ENCODE assay signal across 20 mouse cellular contexts in genomic region chr6:34664749-34665148, GRCm38 (mm10).
DNase-seq lines count a peak whose midpoint lies in the region; ATAC-seq and TF ChIP-seq lines count a peak whose summit lies in the region.
"Had no signal": no experiment of that assay in that cellular context is flagged by ENCODE, and none has a peak within 500 bp of the region (broad histone marks: within the 10 kb centered on the region; RNA-seq: fewer than 3 reads in every experiment).

No protein-coding gene starts in this region.

- 0 out of 2 replicates have a peak overlapping the region, but pooled peaks have one; percentile 39 for H3K27ac ChIP-seq in limb, embryonic 14.5 days (replicated peaks; ENCODE audit: low read depth, low read length)
- H3K27ac ChIP-seq in limb, embryonic 10.5 days: no peak overlapping the region
- H3K27ac ChIP-seq in lung, embryonic 14.5 days (ENCODE audit: low read depth): no peak overlapping the region
- no peak overlapping the region for H3K27ac ChIP-seq in lung, embryonic 16.5 days (ENCODE audit: low read length)
- H3K27ac ChIP-seq in lung, postnatal 0 days (ENCODE audit: low read length): no peak overlapping the region

- H3K4me2 ChIP-seq in limb, embryonic 14.5 days (replicated peaks; ENCODE audit: low read depth, low read length, severe bottlenecking): no peak overlapping the region
- H3K4me2 ChIP-seq in lung, embryonic 14.5 days: no peak overlapping the region
- no peak overlapping the region for H3K4me2 ChIP-seq in lung, embryonic 16.5 days (ENCODE audit: low read depth, low read length)
- no peak overlapping the region for H3K4me2 ChIP-seq in lung, postnatal 0 days (replicated peaks; ENCODE audit: low read depth, low read length)

- no peaks in the 10 kb centered on the region; the same call in 1 of the 2 replicates for H3K36me3 ChIP-seq in limb, embryonic 14.5 days (ENCODE audit: control insufficient read depth, insufficient read depth, low read length)
- no peaks in the 10 kb centered on the region for H3K36me3 ChIP-seq in limb, embryonic 10.5 days
- no peaks in the 10 kb centered on the region; the same call in 1 of the 2 replicates for H3K36me3 ChIP-seq in lung, embryonic 14.5 days (ENCODE audit: insufficient read depth)
- 0 out of 2 replicates have a peak, but pooled peaks cover 2% of the 10 kb centered on the region for H3K36me3 ChIP-seq in lung, embryonic 16.5 days (ENCODE audit: control insufficient read depth, insufficient read depth, low read length)
- H3K36me3 ChIP-seq in lung, postnatal 0 days (ENCODE audit: insufficient read depth, low read length): no peaks in the 10 kb centered on the region
- H3K36me3 ChIP-seq: G1E had no signal

- TF ChIP-seq CTCF in lung, embryonic 14.5 days (IDR thresholded peaks at IDR 0.05; ENCODE audit: low read depth): no peak
- TF ChIP-seq CTCF in lung, postnatal 0 days (IDR thresholded peaks at IDR 0.05): no peak

- H3K27me3 ChIP-seq in limb, embryonic 14.5 days (ENCODE audit: control insufficient read depth, insufficient read depth, low read length): no peaks in the 10 kb centered on the region
- H3K27me3 ChIP-seq in limb, embryonic 10.5 days (ENCODE audit: low read depth, poor library complexity, severe bottlenecking): no peaks in the 10 kb centered on the region
- no peaks in the 10 kb centered on the region for H3K27me3 ChIP-seq in lung, embryonic 14.5 days (ENCODE audit: insufficient read depth, low read length)
- H3K27me3 ChIP-seq in lung, embryonic 16.5 days (ENCODE audit: control insufficient read depth, insufficient read depth, low read depth, low read length): no peaks in the 10 kb centered on the region
- no peaks in the 10 kb centered on the region for H3K27me3 ChIP-seq in lung, postnatal 0 days (replicated peaks; ENCODE audit: insufficient read depth, low read length)
- H3K27me3 ChIP-seq: CH12.LX, Patski had no signal

- TF ChIP-seq POLR2A in limb, embryonic 14.5 days (IDR thresholded peaks at IDR 0.05; ENCODE audit: borderline replicate concordance, extremely low read depth, insufficient read depth, insufficient read length): no peak

- no peak overlapping the region for H3K9ac ChIP-seq in limb, embryonic 14.5 days (ENCODE audit: low read depth, low read length, severe bottlenecking)
- no peak overlapping the region for H3K9ac ChIP-seq in lung, embryonic 14.5 days
- no peak overlapping the region for H3K9ac ChIP-seq in lung, embryonic 16.5 days (ENCODE audit: low read length)
- no peak overlapping the region for H3K9ac ChIP-seq in lung, postnatal 0 days (replicated peaks; ENCODE audit: low read depth)

- no peaks in the 10 kb centered on the region for H3K9me3 ChIP-seq in limb, embryonic 14.5 days (ENCODE audit: control insufficient read depth, low read length)
- no peaks in the 10 kb centered on the region for H3K9me3 ChIP-seq in limb, embryonic 10.5 days (replicated peaks)
- no peaks in the 10 kb centered on the region for H3K9me3 ChIP-seq in lung, embryonic 14.5 days (ENCODE audit: low read depth, low read length)
- peaks cover 3% of the 10 kb centered on the region; the same call in 1 of the 2 replicates for H3K9me3 ChIP-seq in lung, embryonic 16.5 days (ENCODE audit: control insufficient read depth, low read length)
- H3K9me3 ChIP-seq in lung, postnatal 0 days (ENCODE audit: low read length): no peaks in the 10 kb centered on the region
- H3K9me3 ChIP-seq: G1E had no signal

- no peak for ATAC-seq in limb, embryonic 14.5 days (ENCODE audit: low FRiP score, low read depth)
- peak; percentile 56; the same call in 1 of the 2 replicates for ATAC-seq in lung, embryonic 14.5 days (ENCODE audit: insufficient read depth)
- ATAC-seq in lung, embryonic 16.5 days (ENCODE audit: low read depth): peak; percentile 57; the same call in 1 of the 2 replicates
- ATAC-seq in lung, postnatal 0 days: no peak
- ATAC-seq: activated CD4-positive, CD25-positive, alpha-beta regulatory T cell, adult 4 months; CD4-positive, CD25-positive, alpha-beta regulatory T cell, adult 4 months; Patski had no signal

- no peak overlapping the region for H3K4me3 ChIP-seq in limb, embryonic 14.5 days (replicated peaks; ENCODE audit: low read length)
- H3K4me3 ChIP-seq in limb, embryonic 10.5 days: no peak overlapping the region
- H3K4me3 ChIP-seq in lung, embryonic 14.5 days (ENCODE audit: low read depth, low read length): no peak overlapping the region
- H3K4me3 ChIP-seq in lung, embryonic 16.5 days (ENCODE audit: low read length): no peak overlapping the region
- no peak overlapping the region for H3K4me3 ChIP-seq in lung, postnatal 0 days (ENCODE audit: low read depth, low read length)

- WGBS in limb, embryonic 14.5 days: 61% methylated on average over 5 of the region's 5 CpGs
- 66% methylated on average over 5 of the region's 5 CpGs for WGBS in limb, embryonic 10.5 days
- 32% methylated on average over 5 of the region's 5 CpGs for WGBS in lung, embryonic 14.5 days
- WGBS in lung, embryonic 16.5 days: 29% methylated on average over 5 of the region's 5 CpGs
- WGBS in lung, postnatal 0 days: 35% methylated on average over 5 of the region's 5 CpGs

- H3K4me1 ChIP-seq in limb, embryonic 14.5 days (ENCODE audit: control insufficient read depth, insufficient read depth, low read length): peaks cover 13% of the 10 kb centered on the region
- H3K4me1 ChIP-seq in limb, embryonic 10.5 days: no peaks in the 10 kb centered on the region; the same call in 1 of the 2 replicates
- H3K4me1 ChIP-seq in lung, embryonic 14.5 days (ENCODE audit: insufficient read depth): peaks cover 10% of the 10 kb centered on the region; the same call in 1 of the 2 replicates
- H3K4me1 ChIP-seq in lung, embryonic 16.5 days (replicated peaks; ENCODE audit: control insufficient read depth, insufficient read depth, low read length): peaks cover 3% of the 10 kb centered on the region
- no peaks in the 10 kb centered on the region for H3K4me1 ChIP-seq in lung, postnatal 0 days (ENCODE audit: insufficient read depth, low read depth, low read length)

- DNase-seq in heart, adult 11 months: peak; percentile 48
- DNase-seq in heart, adult 8-10 months (ENCODE audit: low spot score): no peak
- DNase-seq in limb, embryonic 14.5 days (ENCODE audit: low spot score): no peak
- no peak for DNase-seq in limb, embryonic 10.5 days (ENCODE audit: low spot score)
- DNase-seq in lung, embryonic 14.5 days: peak; percentile 80
- no peak for DNase-seq in lung, postnatal 36 days
- no peak for DNase-seq in lung, postnatal 0 days (ENCODE audit: low spot score)
- DNase-seq: adrenal gland, adult 2 months; adrenal gland, adult 8-10 months; adrenal gland, postnatal 10 days; adrenal gland, postnatal 14 days; adrenal gland, postnatal 25 days; adrenal gland, postnatal 36 days; B cell, adult 2 months had no signal

- no peak for TF ChIP-seq EP300 in lung, postnatal 0 days (IDR thresholded peaks at IDR 0.05)

Comparison
In these comparisons a context has a peak if more than half of its experiments do, and no peak if none do; other contexts are left out.
1. DNase-seq: peak in heart, adult 11 months (single experiment) and lung, embryonic 14.5 days (single experiment); none in heart, adult 8-10 months (single experiment), limb, embryonic 14.5 days (single experiment), limb, embryonic 10.5 days (single experiment), lung, postnatal 36 days (single experiment) and lung, postnatal 0 days (single experiment).
2. ATAC-seq: peak in lung, embryonic 14.5 days (single experiment) and lung, embryonic 16.5 days (single experiment); none in limb, embryonic 14.5 days (single experiment) and lung, postnatal 0 days (single experiment).